Mouse (Mus musculus) adrenal gland, postnatal 4 days (tissue): Measurements from ENCODE around the gene Pdrg1. TPM values are rescaled to one million over a fixed set of nuclear protein-coding genes. Genes with fewer than 3 reads are reported as not detected.

Experiments used
- DNase-seq, 2 experiments: peaks; one replicate each; pipeline ENCODE4 v3.0.0; 2021 to 2022; ENCODE audit warnings: low spot score in 2 of 2, mixed read lengths in 2 of 2
- long read RNA-seq, 2 experiments: library from polyadenylated mRNA; stranded (forward); transcript quantifications; one replicate each; pipeline ENCODE4 v2.0.0; 2021
- total RNA-seq, 2 experiments: library from RNA; stranded (reverse); gene quantifications; 2 replicates each; pipeline ENCODE4 v1.2.3; 2021

Gene Pdrg1
- total RNA-seq: 100 to 1,000 TPM in 1 of 2 experiments, 10 to 100 TPM in 1; 93.8 to 103 TPM
- long read RNA-seq, experiment 1, transcript Pdrg1-201 (5 exons, 1,273 nt): major isoform, 63 of 73 reads
- long read RNA-seq, experiment 1, partial matches to known transcripts: 7 of 73 reads
- long read RNA-seq, experiment 1, other reads (novel, unspliced or antisense): 2 of 73 reads
- long read RNA-seq, experiment 2, transcript Pdrg1-201 (5 exons, 1,273 nt): major isoform, 102 of 123 reads
- long read RNA-seq, experiment 2, partial matches to known transcripts: 1 of 123 reads
- long read RNA-seq, experiment 2, other reads (novel, unspliced or antisense): 15 of 123 reads

GRCm38 (mm10) chr2:153014758-153015593 lies at the start of gene Pdrg1:
Pdrg1 (minus strand) TSS chr2:153015427.
- DNase-seq: peak; percentile 87 to 94

DNA sequence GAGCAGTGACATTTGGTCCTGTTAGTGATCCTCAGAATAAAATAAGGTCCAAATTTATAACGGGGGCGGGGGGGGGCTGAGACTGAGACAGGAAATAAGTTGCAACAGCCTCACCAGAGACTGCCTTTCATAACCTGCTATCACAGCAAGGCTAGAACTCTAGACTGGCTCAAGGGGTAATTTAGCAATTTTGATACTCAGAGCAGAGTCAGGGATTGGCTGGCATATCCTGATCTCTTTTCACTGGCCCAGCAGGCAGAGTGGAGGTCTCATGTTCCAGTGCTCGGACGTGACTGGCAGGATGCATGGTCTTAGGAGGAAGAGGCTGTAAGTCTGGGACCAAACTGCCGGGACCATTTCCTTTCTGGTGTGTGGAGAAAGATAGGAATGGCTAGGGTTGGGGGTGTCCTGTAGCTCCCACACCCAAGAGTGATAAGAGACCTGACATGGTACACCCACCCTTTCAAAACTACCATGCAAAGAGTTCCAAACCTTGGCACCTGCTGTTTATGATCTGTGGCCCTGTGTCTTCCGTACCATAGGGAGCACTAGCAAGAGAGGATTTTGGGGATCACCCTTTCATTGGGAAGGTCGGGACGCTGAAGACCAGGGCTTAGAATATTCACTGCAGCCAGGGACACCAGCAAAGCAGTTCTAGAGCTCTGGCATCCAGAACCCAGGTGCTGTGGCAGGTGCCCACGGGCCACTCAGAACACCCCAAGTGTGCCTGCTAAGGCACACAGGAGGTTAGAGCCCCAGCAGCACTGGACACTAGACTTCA lies 49.2 kb upstream of the Pdrg1 start:
- no peak for DNase-seq

GRCm38 (mm10) chr2:153063394-153063793 lies 48.2 kb upstream of the Pdrg1 start:
- no peak for DNase-seq

DNA sequence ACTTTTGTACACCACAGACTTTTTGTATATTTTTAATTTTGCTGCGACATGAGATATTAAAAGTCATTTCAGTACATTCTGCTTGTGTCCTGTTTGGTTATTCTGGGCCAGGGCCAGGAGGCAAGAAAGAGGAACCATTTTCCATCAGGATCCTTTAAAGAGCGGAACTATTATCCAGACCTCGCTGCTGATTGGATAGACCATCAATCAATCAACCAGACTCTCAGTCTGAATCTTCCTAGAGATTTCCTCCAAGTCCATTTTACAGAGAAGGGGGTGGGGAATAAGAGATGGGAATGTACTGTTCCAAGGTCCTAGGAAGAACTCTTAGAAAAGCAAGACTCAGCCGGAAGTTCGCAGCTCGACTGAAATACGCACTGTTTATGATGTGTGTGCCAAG lies 45.0 kb upstream of the Pdrg1 start:
- no peak for DNase-seq

GRCm38 (mm10) chr2:153058365-153058764 lies 43.1 kb upstream of the Pdrg1 start:
- no peak for DNase-seq

DNA sequence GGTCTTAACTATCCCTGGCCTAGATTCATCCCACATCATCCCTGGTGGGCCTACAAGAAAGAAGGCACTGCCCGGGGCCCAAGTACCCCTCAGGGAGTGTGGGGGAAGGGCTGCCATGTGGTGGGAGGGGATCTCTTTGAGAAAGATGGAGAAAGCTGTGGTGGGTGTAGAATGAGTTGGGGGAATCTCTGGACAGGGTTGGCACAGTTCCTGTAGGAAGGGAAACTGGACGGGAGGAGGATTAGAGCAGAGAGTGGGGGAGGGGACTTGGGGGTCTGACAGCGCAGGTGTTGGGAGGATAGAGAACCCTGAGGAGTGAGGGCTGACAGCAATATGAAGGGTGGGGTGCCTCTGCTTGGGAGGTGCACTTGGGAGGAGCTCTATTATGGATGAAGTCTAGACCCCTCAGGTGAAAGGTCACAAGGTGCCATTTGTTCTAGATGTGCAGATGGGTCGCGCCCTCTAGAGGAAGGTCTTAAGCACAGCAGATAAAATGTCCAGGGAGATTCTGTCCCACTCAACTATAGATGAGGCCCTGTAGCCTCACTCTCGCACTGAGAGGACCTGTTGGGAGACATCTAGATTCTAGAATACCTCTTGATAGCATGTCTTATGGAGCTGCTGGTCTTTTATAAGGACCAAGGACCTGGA lies 40.2 kb upstream of the Pdrg1 start:
- DNase-seq: no peak

GRCm38 (mm10) chr2:153053896-153054295 lies 38.7 kb upstream of the Pdrg1 start:
- no peak for DNase-seq

GRCm38 (mm10) chr2:153052700-153053351 lies 37.6 kb upstream of the Pdrg1 start:
- DNase-seq: no peak

GRCm38 (mm10) chr2:153051537-153051936 lies 36.3 kb upstream of the Pdrg1 start:
- DNase-seq: no peak

DNA sequence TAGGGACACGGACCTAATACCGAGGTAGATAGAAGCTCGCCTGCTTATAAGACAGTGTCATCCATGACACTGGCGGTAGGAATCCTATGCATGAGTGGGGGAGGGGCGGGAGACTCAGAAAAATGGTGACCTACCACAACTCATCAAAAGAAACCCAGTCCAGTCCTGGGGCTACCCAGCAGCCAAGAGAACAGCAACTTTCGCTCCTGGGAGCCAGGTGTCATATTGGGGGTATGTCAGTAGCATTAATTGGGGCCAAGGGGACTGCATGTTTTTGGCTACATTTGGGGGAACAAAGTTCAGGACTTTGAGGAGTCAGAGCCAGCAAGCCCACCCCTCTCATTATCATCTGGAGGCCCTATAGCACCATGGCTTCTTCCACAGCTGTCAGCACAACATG lies 35.9 kb upstream of the Pdrg1 start:
- DNase-seq: no peak

DNA sequence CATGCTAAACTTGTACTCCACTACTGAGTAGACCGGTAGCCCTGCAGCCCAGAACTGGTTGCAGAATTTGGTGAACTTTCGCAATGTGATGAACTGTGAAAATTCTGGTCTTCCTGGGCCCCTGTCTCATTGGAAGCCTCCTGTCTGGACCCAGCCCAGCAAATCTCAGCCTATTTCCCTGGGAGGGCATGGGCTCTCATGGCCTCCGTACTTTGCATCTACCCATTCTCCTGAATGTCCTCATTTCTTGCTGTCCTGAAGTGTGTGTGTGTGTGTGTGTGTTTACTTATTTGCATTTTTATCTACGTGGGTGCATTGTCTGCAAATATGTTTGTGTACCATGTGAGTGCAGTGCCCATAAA lies 34.8 kb upstream of the Pdrg1 start:
- DNase-seq: no peak

- no peak for DNase-seq
Measured at GRCm38 (mm10) chr2:153049288-153049996, 34.2 kb upstream of the Pdrg1 start.

- DNase-seq: peak in 1 of 2 experiments; percentile 36
Measured at GRCm38 (mm10) chr2:153047828-153048465, 32.7 kb upstream of the Pdrg1 start.

- DNase-seq: no peak
Measured at GRCm38 (mm10) chr2:153045884-153046299, 30.7 kb upstream of the Pdrg1 start.

GRCm38 (mm10) chr2:153043886-153044285 lies 28.7 kb upstream of the Pdrg1 start:
- DNase-seq: no peak

DNA sequence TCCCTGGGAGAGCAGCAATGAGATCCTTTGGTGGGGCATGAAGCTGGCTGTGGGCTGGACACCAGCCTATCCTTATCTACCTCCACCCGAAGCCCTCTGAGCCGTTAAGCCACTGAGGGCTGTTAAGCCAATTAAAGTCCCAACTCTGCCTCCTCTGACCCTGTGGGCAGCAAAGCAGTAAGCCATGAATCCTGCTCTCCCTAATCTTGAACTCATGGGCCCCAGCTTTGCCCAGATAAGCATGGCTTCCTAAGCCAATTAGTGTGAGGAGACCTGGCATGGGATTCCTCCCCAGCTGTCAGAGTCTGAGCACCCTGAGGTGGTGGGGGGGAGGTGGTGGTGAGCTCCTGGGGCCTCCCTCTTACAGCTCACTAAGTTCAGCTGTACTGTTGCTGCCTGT lies 21.5 kb upstream of the Pdrg1 start:
- no peak for DNase-seq

GRCm38 (mm10) chr2:153033545-153034230 lies 18.5 kb upstream of the Pdrg1 start:
- DNase-seq: no peak

- DNase-seq: no peak
Measured at GRCm38 (mm10) chr2:153032973-153033372, 17.7 kb upstream of the Pdrg1 start.
